Mouse (Mus musculus) hindbrain, postnatal 0 days (tissue): Measurements from ENCODE around the gene Nfatc2. TPM values are rescaled to one million over a fixed set of nuclear protein-coding genes. Genes with fewer than 3 reads are reported as not detected.
A peak's percentile ranks its signal among the peaks of the same experiment; 100 is the strongest.

Experiments used
- ATAC-seq: fragments of 200-750 bp; cut with Nextera tagmentation; 2 replicates; pipeline ENCODE4 v1.8.0; 2017; ENCODE audit warnings: mild to moderate bottlenecking, moderate TSS enrichment, moderate library complexity
- DNase-seq: peaks from one replicate; pipeline ENCODE4 v3.0.0-alpha.2; 2015; ENCODE audit warnings: low spot score
- H3K27ac ChIP-seq: fragments of 300-500 bp; sonication (generic); 2 replicates; pipeline ENCODE4 v1.5.1; 2014; ENCODE audit warnings: mild to moderate bottlenecking
- H3K27me3 ChIP-seq: fragments of 300-500 bp; sonication (generic); 2 replicates; pipeline ENCODE4 v1.6.1; 2014; ENCODE audit warnings: low read length, mixed read lengths; ENCODE audit not compliant: insufficient read depth
- H3K36me3 ChIP-seq: fragments of 300-500 bp; sonication (generic); 2 replicates; pipeline ENCODE4 v1.6.1; 2014; ENCODE audit warnings: low read length, mixed read lengths; ENCODE audit not compliant: insufficient read depth
- H3K4me1 ChIP-seq: fragments of 300-500 bp; sonication (generic); 2 replicates; pipeline ENCODE4 v1.6.1; 2014; ENCODE audit warnings: antibody characterized with exemption, low read length, mixed read lengths; ENCODE audit not compliant: insufficient read depth
- H3K4me2 ChIP-seq: fragments of 300-500 bp; sonication (generic); 2 replicates; pipeline ENCODE4 v1.6.1; 2014; ENCODE audit warnings: low read depth, mild to moderate bottlenecking, low read length, moderate library complexity, mixed read lengths
- H3K4me3 ChIP-seq: fragments of 300-500 bp; sonication (generic); 2 replicates; pipeline ENCODE4 v1.5.1; 2014; ENCODE audit warnings: low read length
- H3K9ac ChIP-seq: fragments of 300-500 bp; sonication (generic); replicated peaks from 2 replicates; pipeline ENCODE4 v1.6.1; 2014; ENCODE audit warnings: mild to moderate bottlenecking, low read length, moderate library complexity, mixed read lengths
- H3K9me3 ChIP-seq: fragments of 300-500 bp; sonication (generic); 2 replicates; pipeline ENCODE4 v1.6.1; 2016; ENCODE audit warnings: low read length, mixed read lengths
- CTCF ChIP-seq: IDR thresholded peaks from 2 replicates; pipeline ENCODE4 v1.5.1; 2016; ENCODE audit warnings: antibody characterized with exemption, control low read depth, low read depth
- WGBS: fragments of 180-500 bp; shearing (Covaris S2); extraction: QIAGEN DNeasy Blood & Tissue Kit; methylation state at CpG from one replicate; pipeline ENCODE4 v1.1.7; 2014; 5-methylcytosine and 5-hydroxymethylcytosine counted together
- polyA plus RNA-seq: library from polyadenylated mRNA; unstranded; fragments of >200 nt; fragmentation: Nextera tagmentation; extraction: Ambion mirVana; gene quantifications from 2 replicates; pipeline ENCODE4 v1.2.1, GENCODE M21; 2015
- total RNA-seq: library from RNA; depleted of rRNA; stranded (reverse); fragments of >200 nt; gene quantifications from 2 replicates; pipeline ENCODE4 v1.2.3, GENCODE M21; 2014

Gene Nfatc2
- total and polyA plus RNA-seq, 2 experiments from 2014 or later = 6.5 to 8.5 TPM

GRCm38 (mm10) chr2:168588591-168589367, 12.7 kb downstream of the Nfatc2 start:
- H3K9ac ChIP-seq = no peak overlapping the region
- no peak overlapping the region for H3K27ac ChIP-seq
- 27% methylated on average over 11 of the region's 11 CpGs for WGBS
- ATAC-seq (peak; percentile 48; the same call in 1 of the 2 replicates), DNase-seq (peak; percentile 60)
- peak overlapping the region; percentile 53 for H3K4me2 ChIP-seq
- H3K36me3 ChIP-seq = no peaks in the 10 kb centered on the region
- H3K27me3 ChIP-seq = peaks cover 4% of the 10 kb centered on the region; the same call in 1 of the 2 replicates
- TF ChIP-seq CTCF = no peak
- no peak overlapping the region for H3K4me3 ChIP-seq
- no peaks in the 10 kb centered on the region for H3K9me3 ChIP-seq
- H3K4me1 ChIP-seq = peaks cover 14% of the 10 kb centered on the region

- H3K4me2 ChIP-seq = no peak overlapping the region
- no peak overlapping the region for H3K9ac ChIP-seq
- TF ChIP-seq CTCF = no peak
- peaks cover 4% of the 10 kb centered on the region; the same call in 1 of the 2 replicates for H3K27me3 ChIP-seq
- peaks cover 14% of the 10 kb centered on the region for H3K4me1 ChIP-seq
- DNase-seq (no peak), ATAC-seq (no peak)
- H3K9me3 ChIP-seq = no peaks in the 10 kb centered on the region
- H3K4me3 ChIP-seq = no peak overlapping the region
- no peaks in the 10 kb centered on the region for H3K36me3 ChIP-seq
- H3K27ac ChIP-seq = no peak overlapping the region
- WGBS = 58% methylated on average over 8 of the region's 8 CpGs
Observed at GRCm38 (mm10) chr2:168587159-168587558, 14.3 kb downstream of the Nfatc2 start.

- DNase-seq (no peak), ATAC-seq (no peak)
- 80% methylated on average over 12 of the region's 12 CpGs for WGBS
- Histone ChIP-seq H3K4me1 (peaks cover 14% of the 10 kb centered on the region), H3K36me3 (no peaks in the 10 kb centered on the region), H3K4me3 (no peak overlapping the region), H3K4me2 (no peak overlapping the region), H3K27me3 (peaks cover 4% of the 10 kb centered on the region; the same call in 1 of the 2 replicates), H3K27ac (no peak overlapping the region), H3K9ac (no peak overlapping the region), H3K9me3 (no peaks in the 10 kb centered on the region)
- no peak for TF ChIP-seq CTCF
Observed at GRCm38 (mm10) chr2:168586512-168586911, 14.9 kb downstream of the Nfatc2 start.

- DNase-seq (peak; percentile 71), ATAC-seq (peak; percentile 35)
- no peak overlapping the region for H3K4me3 ChIP-seq
- no peak overlapping the region for H3K9ac ChIP-seq
- H3K27ac ChIP-seq = no peak overlapping the region
- no peaks in the 10 kb centered on the region for H3K27me3 ChIP-seq
- 49% methylated on average over 6 of the region's 6 CpGs for WGBS
- no peaks in the 10 kb centered on the region for H3K36me3 ChIP-seq
- peaks cover 10% of the 10 kb centered on the region for H3K4me1 ChIP-seq
- TF ChIP-seq CTCF = no peak
- H3K9me3 ChIP-seq = no peaks in the 10 kb centered on the region
- H3K4me2 ChIP-seq = no peak overlapping the region
Observed at GRCm38 (mm10) chr2:168584857-168585256, 16.6 kb downstream of the Nfatc2 start.

GRCm38 (mm10) chr2:168584408-168584807, 17.0 kb downstream of the Nfatc2 start:
- no peaks in the 10 kb centered on the region for H3K27me3 ChIP-seq
- 52% methylated on average over 8 of the region's 8 CpGs for WGBS
- no peak overlapping the region for H3K9ac ChIP-seq
- ATAC-seq = no peak
- no peak for DNase-seq
- no peak overlapping the region for H3K4me2 ChIP-seq
- H3K27ac ChIP-seq = no peak overlapping the region
- no peaks in the 10 kb centered on the region for H3K36me3 ChIP-seq
- H3K4me1 ChIP-seq = peaks cover 5% of the 10 kb centered on the region
- TF ChIP-seq CTCF = no peak
- H3K9me3 ChIP-seq = no peaks in the 10 kb centered on the region
- H3K4me3 ChIP-seq = no peak overlapping the region

GRCm38 (mm10) chr2:168583084-168583483, 18.4 kb downstream of the Nfatc2 start:
- Histone ChIP-seq H3K4me2 (no peak overlapping the region), H3K9ac (no peak overlapping the region), H3K9me3 (no peaks in the 10 kb centered on the region), H3K4me3 (no peak overlapping the region), H3K27me3 (no peaks in the 10 kb centered on the region), H3K27ac (no peak overlapping the region), H3K36me3 (no peaks in the 10 kb centered on the region), H3K4me1 (no peaks in the 10 kb centered on the region)
- ATAC-seq (no peak), DNase-seq (no peak)
- TF ChIP-seq CTCF = no peak
- WGBS = 87% methylated on average over 5 of the region's 5 CpGs
